Mouse (Mus musculus): ENCODE measurements around the gene Gab1.

DNA sequence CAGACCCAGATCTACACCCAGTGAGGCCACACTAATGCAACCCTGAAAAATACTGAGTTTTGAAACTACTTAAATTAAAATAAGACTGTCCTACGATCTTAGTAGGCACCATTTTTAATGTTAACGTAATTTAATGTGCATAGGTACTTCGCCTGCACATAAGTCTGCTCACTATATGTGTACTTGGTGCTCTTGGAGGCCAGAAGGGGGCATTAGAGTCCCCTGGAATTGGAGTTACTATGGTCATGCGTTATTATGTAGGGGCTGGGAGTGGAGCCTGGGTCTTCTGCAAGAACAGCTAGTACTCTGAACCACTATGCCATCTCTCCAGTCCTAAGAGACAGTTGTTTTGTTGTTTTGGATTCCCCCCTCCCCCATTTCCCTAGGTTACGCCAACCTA is 88.1 kb downstream of the Gab1 start:
- TF ChIP-seq CTCF (IDR thresholded peaks at IDR 0.05; ENCODE audit: extremely low read depth, insufficient read depth, low read length): no peak
- no peak for TF ChIP-seq POLR2A (IDR thresholded peaks at IDR 0.05; ENCODE audit: extremely low read depth, insufficient read depth, low read length)

Data from cortical plate, adult 2 months (tissue).